Mouse (Mus musculus) limb, embryonic 13.5 days (tissue): Measurements from ENCODE around the gene Ntm. TPM values are rescaled to one million over a fixed set of nuclear protein-coding genes. Genes with fewer than 3 reads are reported as not detected.

ENCODE experiments used
- ATAC-seq: fragments of 200-750 bp; cut with Nextera tagmentation; 2 replicates; pipeline ENCODE4 v1.8.0; 2017; ENCODE audit warnings: low read depth, moderate number of reproducible peaks, moderate TSS enrichment; ENCODE audit not compliant: low FRiP score
- H3K27ac ChIP-seq: fragments of 300-500 bp; sonication (generic); 2 replicates; pipeline ENCODE4 v1.5.1; 2015; ENCODE audit warnings: inconsistent platforms, mild to moderate bottlenecking, moderate library complexity
- H3K27me3 ChIP-seq: fragments of 300-500 bp; sonication (generic); 2 replicates; pipeline ENCODE4 v1.6.1; 2015; ENCODE audit warnings: mild to moderate bottlenecking, inconsistent platforms
- H3K36me3 ChIP-seq: fragments of 300-500 bp; sonication (generic); 2 replicates; pipeline ENCODE4 v1.6.1; 2015; ENCODE audit warnings: inconsistent platforms, mild to moderate bottlenecking, moderate library complexity
- H3K4me1 ChIP-seq: fragments of 300-500 bp; sonication (generic); 2 replicates; pipeline ENCODE4 v1.6.1; 2015; ENCODE audit warnings: inconsistent platforms
- H3K4me2 ChIP-seq: fragments of 300-500 bp; sonication (generic); replicated peaks from 2 replicates; pipeline ENCODE4 v1.6.1; 2015; ENCODE audit warnings: inconsistent platforms, mild to moderate bottlenecking, moderate library complexity
- H3K4me3 ChIP-seq: fragments of 300-500 bp; sonication (generic); 2 replicates; pipeline ENCODE4 v1.5.1; 2015; ENCODE audit warnings: moderate library complexity, mild to moderate bottlenecking, inconsistent platforms
- H3K9ac ChIP-seq: fragments of 300-500 bp; sonication (generic); 2 replicates; pipeline ENCODE4 v1.6.1; 2015; ENCODE audit warnings: mild to moderate bottlenecking, inconsistent platforms
- H3K9me3 ChIP-seq: fragments of 300-500 bp; sonication (generic); 2 replicates; pipeline ENCODE4 v1.6.1; 2016; ENCODE audit warnings: inconsistent platforms
- WGBS: fragments of 180-500 bp; shearing (Covaris S2); methylation state at CpG from one replicate; pipeline ENCODE4 v1.1.7; 2015; 5-methylcytosine and 5-hydroxymethylcytosine counted together
- polyA plus RNA-seq: library from polyadenylated mRNA; unstranded; fragments of >200 nt; fragmentation: Nextera tagmentation; extraction: Ambion mirVana; gene quantifications from 2 replicates; pipeline ENCODE4 v1.2.1, GENCODE M21; 2015

The Ntm gene
- polyA plus RNA-seq, 1 experiment from 2014 or later, result 40.0 TPM

DNA sequence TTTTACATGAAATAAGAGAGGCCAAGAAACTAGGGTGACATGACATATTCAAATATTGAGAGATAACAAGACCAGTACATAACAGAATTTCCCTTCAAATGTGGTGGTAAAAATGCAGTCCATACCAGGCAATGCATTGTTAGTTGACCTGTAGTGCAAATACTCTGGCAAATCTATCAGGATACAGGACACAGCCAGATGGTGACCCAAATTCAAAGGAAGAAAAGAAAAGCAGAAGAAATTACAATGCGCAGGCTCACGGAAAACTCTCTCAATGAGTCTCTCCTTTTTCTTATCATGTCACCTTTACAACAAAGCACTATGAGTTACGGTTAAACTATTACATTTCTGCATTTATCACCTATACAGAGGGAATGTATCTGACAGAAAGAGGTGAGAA is 664.6 kb downstream of the Ntm start:
- Histone ChIP-seq H3K4me3 (no peak overlapping the region), H3K9ac (no peak overlapping the region), H3K4me1 (no peaks in the 10 kb centered on the region), H3K4me2 (no peak overlapping the region), H3K36me3 (no peaks in the 10 kb centered on the region), H3K9me3 (no peaks in the 10 kb centered on the region), H3K27me3 (peaks cover 41% of the 10 kb centered on the region), H3K27ac (no peak overlapping the region)
- no peak for ATAC-seq
- WGBS, result 90% methylated on average over 3 of the region's 3 CpGs

DNA sequence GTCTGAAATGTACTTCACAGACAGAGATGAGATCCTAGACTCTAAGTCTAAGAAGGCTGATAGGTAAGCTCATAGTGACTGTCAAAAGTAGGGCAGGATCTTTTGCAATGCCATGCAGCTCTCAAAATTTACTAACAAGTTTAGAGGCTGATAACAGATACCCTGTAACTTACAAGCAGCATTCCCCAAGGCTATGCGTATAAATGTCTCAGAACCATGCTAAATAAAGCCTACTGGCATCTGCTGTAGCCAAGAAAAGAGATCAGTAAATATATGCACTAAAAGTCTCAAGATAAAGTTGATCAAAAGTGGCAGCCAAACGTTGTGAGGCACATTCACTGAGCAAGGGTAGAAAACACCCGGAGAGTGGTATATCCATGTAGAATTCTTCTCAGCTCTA is 666.2 kb downstream of the Ntm start:
- 81% methylated on average over 3 of the region's 3 CpGs for WGBS
- H3K9me3 ChIP-seq, result no peaks in the 10 kb centered on the region
- H3K4me2 ChIP-seq, result no peak overlapping the region

DNA sequence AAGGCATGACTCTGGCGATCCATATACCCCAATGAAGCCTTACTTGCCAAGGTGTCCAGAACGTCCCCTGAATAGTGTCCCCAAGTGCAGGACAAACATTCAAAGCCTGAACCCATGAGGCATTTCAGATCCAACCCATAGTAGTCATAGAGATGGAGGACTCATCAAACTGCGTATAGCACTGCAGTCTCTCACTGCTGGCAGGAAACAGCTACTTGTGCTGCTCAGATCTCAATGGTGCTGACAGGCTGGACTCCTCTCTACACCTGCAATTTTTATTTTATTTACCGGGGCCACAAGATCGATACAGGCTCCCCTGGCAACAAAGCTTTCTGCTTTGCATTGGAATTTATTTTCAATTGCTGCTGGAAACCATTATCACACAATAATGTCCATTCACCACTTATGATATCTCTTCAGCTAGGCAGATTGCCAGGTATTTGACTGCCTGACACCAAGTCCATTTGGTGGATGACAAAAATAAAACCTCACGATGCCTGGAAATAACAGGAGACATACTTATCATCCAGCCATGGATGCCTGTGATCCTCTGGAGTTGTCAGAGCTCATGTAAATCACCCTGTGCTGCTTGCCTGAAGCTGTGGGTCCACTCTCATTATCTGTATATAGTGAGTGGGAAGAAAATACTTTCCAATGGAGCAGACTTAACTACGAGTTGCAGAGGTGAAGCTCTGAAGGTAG is 674.8 kb downstream of the Ntm start:
- H3K27me3 ChIP-seq, result peaks cover 27% of the 10 kb centered on the region
- no peaks in the 10 kb centered on the region for H3K4me1 ChIP-seq
- no peak overlapping the region for H3K9ac ChIP-seq
- 87% methylated on average over 7 of the region's 7 CpGs for WGBS
- H3K4me3 ChIP-seq, result no peak overlapping the region
- H3K27ac ChIP-seq, result no peak overlapping the region
- no peaks in the 10 kb centered on the region for H3K36me3 ChIP-seq
- H3K9me3 ChIP-seq, result no peaks in the 10 kb centered on the region
- ATAC-seq, result no peak
- H3K4me2 ChIP-seq, result no peak overlapping the region

More for the DNA sequence above, 666.2 kb downstream of the Ntm start:
- no peak for ATAC-seq
- H3K4me3 ChIP-seq, result no peak overlapping the region
- H3K27ac ChIP-seq, result no peak overlapping the region
- H3K4me1 ChIP-seq, result no peaks in the 10 kb centered on the region
- H3K9ac ChIP-seq, result no peak overlapping the region
- H3K36me3 ChIP-seq, result no peaks in the 10 kb centered on the region
- H3K27me3 ChIP-seq, result peaks cover 42% of the 10 kb centered on the region

DNA sequence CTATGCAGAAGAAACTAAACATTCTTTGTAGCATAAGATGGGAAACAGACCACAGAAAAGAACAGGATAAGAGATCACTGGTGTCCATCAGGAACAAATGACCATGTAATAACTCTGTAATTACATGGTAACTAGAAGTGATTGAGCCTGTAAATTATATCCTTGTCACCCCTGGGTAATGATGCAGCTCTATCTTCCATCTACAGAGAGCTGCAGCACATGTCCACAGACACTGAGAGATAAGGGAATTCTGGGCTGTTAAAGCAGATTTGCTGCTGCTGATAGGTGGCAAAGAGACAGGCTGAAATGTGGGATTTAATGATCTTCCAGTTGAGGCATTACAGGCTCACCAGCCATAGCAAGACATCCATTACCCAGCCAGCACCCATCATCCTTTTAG is 677.8 kb downstream of the Ntm start:
- no peak overlapping the region for H3K4me3 ChIP-seq
- H3K27ac ChIP-seq, result no peak overlapping the region
- H3K4me2 ChIP-seq, result no peak overlapping the region
- H3K9me3 ChIP-seq, result no peaks in the 10 kb centered on the region
- no peak overlapping the region for H3K9ac ChIP-seq
- H3K27me3 ChIP-seq, result peaks cover 21% of the 10 kb centered on the region
- no peaks in the 10 kb centered on the region for H3K36me3 ChIP-seq
- no peaks in the 10 kb centered on the region for H3K4me1 ChIP-seq
- ATAC-seq, result no peak

DNA sequence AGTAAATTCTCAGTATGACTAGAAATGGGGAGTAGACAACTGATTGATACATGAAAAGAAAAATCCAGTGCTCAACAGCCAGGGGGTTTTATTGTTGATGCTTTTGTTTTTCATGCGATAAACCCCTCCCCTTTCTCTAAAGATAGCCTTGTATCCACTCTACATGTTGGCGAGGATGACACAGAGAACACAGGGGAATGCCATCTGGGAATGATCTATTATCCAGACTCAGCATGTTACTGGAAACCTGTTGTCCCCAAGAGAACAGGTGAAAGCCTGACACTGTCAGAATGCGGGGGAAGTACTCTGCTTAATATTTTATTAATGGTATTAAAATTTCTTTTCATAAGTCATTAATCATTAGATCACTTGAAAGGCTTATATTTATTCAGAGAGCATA is 690.1 kb downstream of the Ntm start:
- Histone ChIP-seq H3K4me2 (no peak overlapping the region), H3K4me1 (no peaks in the 10 kb centered on the region), H3K9ac (no peak overlapping the region), H3K36me3 (no peaks in the 10 kb centered on the region), H3K27me3 (0 out of 2 replicates have a peak, but pooled peaks cover 2% of the 10 kb centered on the region), H3K9me3 (no peaks in the 10 kb centered on the region), H3K4me3 (no peak overlapping the region), H3K27ac (no peak overlapping the region)
- 81% methylated on average over 3 of the region's 3 CpGs for WGBS
- ATAC-seq, result no peak

DNA sequence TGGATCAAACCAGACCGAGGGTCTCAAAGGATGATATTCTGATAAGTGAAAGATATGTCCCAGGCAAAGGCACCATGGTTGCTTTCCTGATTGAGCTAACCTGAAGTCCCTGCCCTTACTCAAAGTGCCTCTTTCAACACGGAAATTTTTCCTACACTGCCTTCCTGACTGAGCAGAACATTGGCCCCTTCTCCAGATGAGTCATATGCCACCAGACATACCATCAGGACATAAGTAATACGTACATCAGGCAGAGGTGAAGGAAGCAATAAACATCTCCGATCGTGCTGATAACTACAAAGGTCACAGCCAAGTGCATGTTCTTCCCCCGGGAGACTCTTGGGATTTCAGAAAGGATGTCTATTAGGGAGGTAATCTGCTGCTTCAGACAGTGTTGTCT is 693.0 kb downstream of the Ntm start:
- no peak for ATAC-seq
- Histone ChIP-seq H3K27me3 (peaks cover 3% of the 10 kb centered on the region; the same call in 1 of the 2 replicates), H3K9me3 (no peaks in the 10 kb centered on the region), H3K27ac (no peak overlapping the region), H3K4me3 (no peak overlapping the region), H3K4me1 (no peaks in the 10 kb centered on the region), H3K4me2 (no peak overlapping the region), H3K36me3 (no peaks in the 10 kb centered on the region), H3K9ac (no peak overlapping the region)
- 84% methylated on average over 6 of the region's 6 CpGs for WGBS

DNA sequence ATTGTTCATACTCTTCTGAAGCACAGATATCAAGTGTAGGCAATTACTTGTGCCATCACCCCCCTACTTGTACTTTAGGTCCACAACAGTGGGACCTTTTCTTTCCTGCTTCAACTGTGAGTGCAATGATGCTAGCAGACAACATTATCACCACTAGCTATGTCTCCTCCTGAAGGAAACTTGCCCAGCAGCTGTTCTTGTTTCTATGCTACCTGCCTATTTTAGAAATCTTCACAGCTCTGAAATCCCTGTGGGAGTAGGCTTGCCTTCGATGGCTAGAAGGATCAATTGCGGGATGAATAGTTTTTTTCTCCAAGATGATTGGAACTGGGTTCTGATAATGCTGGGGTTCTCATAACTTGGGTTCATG is 693.7 kb downstream of the Ntm start:
- Histone ChIP-seq H3K4me2 (no peak overlapping the region), H3K4me1 (no peaks in the 10 kb centered on the region), H3K9ac (no peak overlapping the region), H3K4me3 (no peak overlapping the region), H3K27ac (no peak overlapping the region), H3K36me3 (no peaks in the 10 kb centered on the region), H3K9me3 (no peaks in the 10 kb centered on the region), H3K27me3 (peaks cover 8% of the 10 kb centered on the region; the same call in 1 of the 2 replicates)
- no peak for ATAC-seq
- WGBS, result 94% methylated on average over 2 of the region's 2 CpGs

DNA sequence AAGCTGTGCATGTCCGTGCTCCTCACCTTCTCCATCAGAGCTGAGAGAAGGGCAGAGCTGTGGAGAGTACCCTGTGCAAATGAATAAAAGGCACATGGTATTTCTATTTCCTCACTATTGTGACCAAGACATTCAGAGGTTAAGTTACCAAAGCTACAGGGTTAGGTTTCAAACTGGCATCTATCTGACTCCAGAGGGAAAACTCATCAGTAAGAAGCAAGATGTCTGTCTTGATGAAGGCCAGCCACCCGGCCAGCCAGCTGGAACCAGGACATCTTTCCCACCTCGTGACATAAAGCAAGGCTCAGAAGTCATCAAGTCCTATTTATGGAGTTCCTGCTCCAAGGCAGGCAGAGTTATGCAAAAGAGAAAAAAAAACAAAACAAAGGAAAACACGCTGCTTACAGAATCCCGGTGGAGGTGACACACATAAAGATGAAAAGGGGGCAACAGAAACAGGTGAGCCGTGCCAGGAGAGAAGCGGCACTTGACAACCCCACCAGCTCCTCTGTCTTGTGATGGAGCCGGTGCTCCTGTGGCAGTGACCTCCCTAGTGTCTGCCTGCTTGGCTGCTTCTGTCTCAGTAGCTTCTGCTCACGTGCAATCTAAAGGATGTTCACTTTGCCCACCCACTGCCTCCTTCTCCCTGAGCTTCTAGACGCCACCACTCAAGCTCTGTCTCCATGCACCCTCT is 694.2 kb downstream of the Ntm start:
- Histone ChIP-seq H3K27me3 (peaks cover 8% of the 10 kb centered on the region; the same call in 1 of the 2 replicates), H3K27ac (no peak overlapping the region), H3K4me1 (no peaks in the 10 kb centered on the region), H3K9me3 (no peaks in the 10 kb centered on the region), H3K9ac (no peak overlapping the region), H3K4me3 (no peak overlapping the region), H3K4me2 (no peak overlapping the region), H3K36me3 (no peaks in the 10 kb centered on the region)
- WGBS, result 64% methylated on average over 10 of the region's 10 CpGs
- no peak for ATAC-seq

DNA sequence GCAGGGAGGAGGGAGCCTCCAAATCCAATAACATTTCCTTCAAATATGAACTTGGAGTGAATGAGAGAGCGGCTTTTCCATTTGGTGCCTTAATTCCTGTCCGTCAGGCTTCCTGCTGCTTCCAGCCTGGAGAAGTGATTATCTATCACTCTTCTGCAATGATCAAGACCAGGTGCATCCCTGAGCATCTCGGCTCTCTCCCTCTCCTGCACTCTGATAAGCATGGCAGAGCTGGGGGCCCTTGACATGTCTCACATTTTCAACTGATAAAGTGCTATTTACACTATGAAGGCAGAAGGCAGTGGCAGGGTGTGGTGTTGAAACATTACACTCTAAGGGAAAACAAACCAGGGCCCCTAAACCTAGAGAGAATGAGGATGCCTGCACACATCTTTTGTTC is 695.3 kb downstream of the Ntm start:
- Histone ChIP-seq H3K9me3 (no peaks in the 10 kb centered on the region), H3K36me3 (no peaks in the 10 kb centered on the region), H3K27ac (no peak overlapping the region), H3K27me3 (peaks cover 8% of the 10 kb centered on the region; the same call in 1 of the 2 replicates), H3K9ac (no peak overlapping the region), H3K4me2 (no peak overlapping the region), H3K4me1 (no peaks in the 10 kb centered on the region), H3K4me3 (no peak overlapping the region)
- ATAC-seq, result no peak
- WGBS, result 49% methylated on average over 3 of the region's 3 CpGs

DNA sequence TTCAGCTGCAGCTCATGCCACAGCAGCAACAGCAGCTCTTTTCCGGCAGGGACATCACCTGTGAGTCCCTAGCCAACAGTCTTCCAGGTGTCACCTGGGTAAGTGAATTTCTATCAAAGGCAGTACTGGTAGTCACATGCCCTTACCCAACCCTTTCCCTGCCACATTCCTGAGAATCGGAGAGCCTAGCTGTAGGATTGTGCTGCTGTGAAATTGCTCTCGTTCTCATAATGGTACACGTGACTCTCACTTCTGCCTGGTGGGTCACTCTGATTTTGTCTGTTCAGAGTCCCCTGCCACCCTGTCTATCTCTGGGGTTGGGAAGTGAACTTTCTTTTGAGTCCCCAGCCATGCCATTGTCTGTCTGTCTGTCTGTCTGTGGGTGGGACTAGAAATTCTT is 697.8 kb downstream of the Ntm start:
- no peaks in the 10 kb centered on the region for H3K4me1 ChIP-seq

DNA sequence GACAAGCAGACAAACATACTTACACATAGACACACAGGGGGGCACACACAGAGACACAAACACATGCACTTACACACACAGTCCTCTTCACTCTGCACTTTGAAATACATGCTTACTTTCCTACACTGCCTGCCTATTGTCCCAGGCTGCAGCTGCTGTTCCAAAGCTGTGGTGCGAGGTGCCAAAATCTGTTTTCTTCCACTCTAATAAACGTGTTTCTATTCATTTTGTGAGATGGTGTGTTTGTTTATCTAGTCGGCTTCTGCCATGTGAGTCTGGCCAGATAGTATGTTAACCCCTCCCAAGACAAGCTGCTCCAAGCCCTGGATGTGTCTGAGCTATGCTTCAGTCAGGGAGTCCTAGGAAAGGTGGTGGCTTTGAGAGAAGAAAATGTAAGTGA is 700.1 kb downstream of the Ntm start:
- H3K9ac ChIP-seq, result no peak overlapping the region
- no peak overlapping the region for H3K27ac ChIP-seq
- no peak for ATAC-seq
- H3K4me3 ChIP-seq, result no peak overlapping the region
- no peak overlapping the region for H3K4me2 ChIP-seq
- no peaks in the 10 kb centered on the region for H3K9me3 ChIP-seq
- 66% methylated on average over 3 of the region's 3 CpGs for WGBS
- H3K36me3 ChIP-seq, result no peaks in the 10 kb centered on the region
- H3K4me1 ChIP-seq, result no peaks in the 10 kb centered on the region
- peaks cover 13% of the 10 kb centered on the region; the same call in 1 of the 2 replicates for H3K27me3 ChIP-seq

More for the DNA sequence above, 697.8 kb downstream of the Ntm start:
- Histone ChIP-seq H3K36me3 (no peaks in the 10 kb centered on the region), H3K9me3 (no peaks in the 10 kb centered on the region), H3K27me3 (peaks cover 11% of the 10 kb centered on the region; the same call in 1 of the 2 replicates), H3K27ac (no peak overlapping the region), H3K9ac (no peak overlapping the region), H3K4me3 (no peak overlapping the region), H3K4me2 (no peak overlapping the region)
- WGBS, result 60% methylated on average over 4 of the region's 4 CpGs
- ATAC-seq, result no peak

DNA sequence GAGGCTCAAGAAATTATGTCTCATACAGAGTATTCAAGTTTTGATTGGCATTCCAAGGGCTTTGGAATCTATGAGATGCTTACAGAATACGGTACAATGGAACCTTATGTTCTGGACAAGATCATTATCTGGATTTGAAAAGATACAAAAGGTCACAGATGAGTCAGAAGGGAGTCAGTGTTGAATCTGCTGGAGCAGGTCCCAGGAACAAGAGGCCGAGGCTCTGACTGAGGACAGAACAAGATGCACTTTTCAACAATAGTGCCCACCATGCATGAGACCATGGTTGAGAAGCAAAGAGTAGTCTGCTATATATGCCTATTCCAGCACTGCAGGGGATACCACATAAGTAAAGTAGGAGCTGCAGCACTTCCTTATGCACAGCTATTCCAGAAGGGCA is 710.1 kb downstream of the Ntm start:
- Histone ChIP-seq H3K27ac (no peak overlapping the region), H3K9ac (no peak overlapping the region), H3K4me1 (no peaks in the 10 kb centered on the region), H3K9me3 (no peaks in the 10 kb centered on the region), H3K4me3 (no peak overlapping the region), H3K4me2 (no peak overlapping the region), H3K27me3 (peaks cover 3% of the 10 kb centered on the region; the same call in 1 of the 2 replicates), H3K36me3 (no peaks in the 10 kb centered on the region)
- no peak for ATAC-seq
- 80% methylated on average over 2 of the region's 2 CpGs for WGBS

DNA sequence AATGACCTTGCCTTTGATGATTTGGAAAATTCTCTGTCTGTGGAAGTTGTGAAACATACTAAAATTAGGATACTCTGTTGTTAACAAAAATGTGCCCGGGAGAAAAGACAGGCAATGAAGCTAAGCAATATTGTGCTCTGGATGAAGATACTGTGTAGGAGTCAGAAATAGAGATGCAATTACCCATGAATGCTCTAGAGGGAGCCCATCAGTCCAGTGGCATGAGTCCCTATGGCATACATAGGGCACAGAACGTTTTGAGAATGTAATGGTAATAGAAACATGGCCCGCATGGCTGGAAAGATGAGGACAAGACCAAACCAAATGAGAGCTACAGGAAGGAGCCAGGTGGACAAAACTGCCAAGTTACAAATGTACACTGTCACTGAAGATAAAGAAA is 712.1 kb downstream of the Ntm start:
- 65% methylated on average over 3 of the region's 3 CpGs for WGBS
- no peaks in the 10 kb centered on the region for H3K27me3 ChIP-seq
- H3K4me3 ChIP-seq, result no peak overlapping the region
- H3K4me2 ChIP-seq, result no peak overlapping the region
- no peak overlapping the region for H3K9ac ChIP-seq
- H3K36me3 ChIP-seq, result no peaks in the 10 kb centered on the region
- H3K9me3 ChIP-seq, result no peaks in the 10 kb centered on the region
- no peak for ATAC-seq
- no peak overlapping the region for H3K27ac ChIP-seq
- H3K4me1 ChIP-seq, result no peaks in the 10 kb centered on the region
